ENCODE assay signal across 8 mouse cellular contexts in the genomic region with DNA sequence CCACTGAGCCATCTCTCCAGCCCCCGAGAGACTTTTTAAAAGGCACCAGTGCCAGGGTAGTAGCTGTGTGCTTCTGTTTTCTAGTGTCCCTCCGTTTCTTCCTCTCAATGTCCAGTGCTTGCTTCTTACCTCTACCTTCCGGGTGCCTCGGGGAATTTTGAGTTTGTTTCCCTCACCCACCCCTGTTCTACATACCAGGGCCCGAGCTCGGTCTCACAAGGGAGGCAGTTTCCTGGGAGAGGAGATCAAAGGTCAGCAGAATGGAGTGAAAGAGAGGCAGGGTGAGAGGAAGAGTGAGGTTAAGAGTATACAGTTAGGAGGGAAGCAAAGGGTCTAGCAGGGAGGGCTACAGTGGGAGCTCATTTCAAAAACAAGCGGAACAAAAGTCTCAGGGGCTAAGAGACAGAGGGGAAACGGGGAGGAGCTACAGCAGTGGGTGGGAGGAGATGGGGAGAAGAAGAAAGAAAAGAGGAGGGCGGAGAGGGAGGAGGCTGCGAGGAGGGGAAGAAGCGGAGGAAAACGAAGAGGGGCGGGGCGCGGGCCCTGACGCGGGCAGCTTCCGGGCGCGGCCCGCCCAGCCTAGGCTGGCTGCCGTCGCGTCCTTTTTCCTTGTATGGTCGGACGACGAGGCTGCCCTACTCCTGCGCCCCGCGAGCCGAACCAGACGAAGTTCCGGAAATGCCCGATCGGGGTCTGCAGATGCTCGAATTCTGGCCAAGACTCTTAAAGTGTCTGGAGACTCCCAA. TPM values are rescaled to one million over a fixed set of nuclear protein-coding genes. Genes with fewer than 3 reads are reported as not detected.
DNase-seq lines count a peak whose midpoint lies in the region; ATAC-seq and TF ChIP-seq lines count a peak whose summit lies in the region.

No protein-coding gene starts in this region.

- peak overlapping the region; percentile 76 for H3K9ac ChIP-seq in embryonic facial prominence, embryonic 11.5 days (replicated peaks; ENCODE audit: low read length)
- peak overlapping the region; percentile 79 for H3K9ac ChIP-seq in heart, adult 2 months (ENCODE audit: low read depth, low read length)
- peak overlapping the region; percentile 67 for H3K9ac ChIP-seq in liver, adult 2 months (ENCODE audit: low read depth, low read length)

- no peaks in the 10 kb centered on the region for H3K9me3 ChIP-seq in embryonic facial prominence, embryonic 11.5 days (replicated peaks; ENCODE audit: control insufficient read depth, low read length)

- H3K4me2 ChIP-seq in embryonic facial prominence, embryonic 11.5 days (ENCODE audit: low read depth, low read length), result peak overlapping the region; percentile 69

- peak; percentile 49 for ATAC-seq in embryonic facial prominence, embryonic 11.5 days (replicated peaks; ENCODE audit: insufficient number of reproducible peaks, low FRiP score, low TSS enrichment, low read depth)

- TF ChIP-seq CTCF in heart, adult 2 months (IDR thresholded peaks at IDR 0.05), result no peak; the same call in 1 of the 2 replicates
- TF ChIP-seq CTCF in kidney, adult 2 months (conservative IDR thresholded peaks at IDR 0.05; ENCODE audit: insufficient read depth, insufficient read length, low read depth, low read length), result no peak
- no peak for TF ChIP-seq CTCF in liver, adult 2 months (IDR thresholded peaks at IDR 0.05; ENCODE audit: low read depth, low read length)

- no peaks in the 10 kb centered on the region for H3K27me3 ChIP-seq in embryonic facial prominence, embryonic 11.5 days (ENCODE audit: control insufficient read depth, insufficient read depth, low read length)
- H3K27me3 ChIP-seq in heart, adult 2 months (ENCODE audit: control insufficient read depth, insufficient read depth, low read length), result no peaks in the 10 kb centered on the region
- no peaks in the 10 kb centered on the region for H3K27me3 ChIP-seq in kidney, adult 2 months (replicated peaks; ENCODE audit: control insufficient read depth, insufficient read depth, low read length)
- H3K27me3 ChIP-seq in liver, adult 2 months (ENCODE audit: control insufficient read depth, insufficient read depth, low read length), result no peaks in the 10 kb centered on the region

- H3K4me3 ChIP-seq in embryonic facial prominence, embryonic 11.5 days (ENCODE audit: low read depth, low read length), result peak overlapping the region; percentile 33
- H3K4me3 ChIP-seq in heart, adult 2 months, result peak overlapping the region; percentile 88
- peak overlapping the region; percentile 28 for H3K4me3 ChIP-seq in kidney, adult 2 months (ENCODE audit: insufficient read depth, low read depth, low read length)
- peak overlapping the region; percentile 24 for H3K4me3 ChIP-seq in liver, adult 2 months (ENCODE audit: insufficient read depth, low read depth, low read length)

- peak; percentile 47; the same call in 1 of the 2 replicates for TF ChIP-seq EP300 in heart, adult 2 months (IDR thresholded peaks at IDR 0.05; ENCODE audit: insufficient read depth, low read depth, low read length)

- peak; percentile 97 for DNase-seq in 416B (ENCODE audit: low read depth)
- DNase-seq in adrenal gland, postnatal 10 days, result peak; percentile 93
- DNase-seq in embryonic facial prominence, embryonic 11.5 days (ENCODE audit: low spot score), result peak; percentile 96
- DNase-seq in heart, adult 2 months, result peak; percentile 93 to 96
- peak; percentile 95 for DNase-seq in kidney, adult 2 months
- peak; percentile 77 for DNase-seq in liver, adult 2 months (ENCODE audit: extremely low read depth, low read depth, low spot score)
- DNase-seq in monocyte, adult 2 months (ENCODE audit: low read depth in 1 of 2, low spot score in 2 of 2), result peak; percentile 76 to 89
- peak; percentile 96 to 97 for DNase-seq in spleen, postnatal 36 days (ENCODE audit: low spot score in 2 of 2)

- TF ChIP-seq POLR2A in heart, adult 2 months (IDR thresholded peaks at IDR 0.05; ENCODE audit: insufficient read depth, low read depth, low read length), result peak; percentile 79
- peak; percentile 69 for TF ChIP-seq POLR2A in kidney, adult 2 months (IDR thresholded peaks at IDR 0.05; ENCODE audit: low read depth, low read length)
- peak; percentile 81; the same call in 1 of the 2 replicates for TF ChIP-seq POLR2A in liver, adult 2 months (IDR thresholded peaks at IDR 0.05; ENCODE audit: extremely low read depth, insufficient read depth, low read length)

- intact Hi-C loops in heart, adult 2 months (cut with DNase I), result no loop called here

- H3K4me1 ChIP-seq in embryonic facial prominence, embryonic 11.5 days (ENCODE audit: control insufficient read depth, insufficient read depth, low read length), result peaks cover 11% of the 10 kb centered on the region
- peaks cover 9% of the 10 kb centered on the region for H3K4me1 ChIP-seq in heart, adult 2 months (ENCODE audit: control insufficient read depth, insufficient read depth, low read length)
- H3K4me1 ChIP-seq in kidney, adult 2 months (ENCODE audit: control insufficient read depth, insufficient read depth, low read length), result peaks cover 9% of the 10 kb centered on the region; the same call in 1 of the 2 replicates
- peaks cover 5% of the 10 kb centered on the region; the same call in 1 of the 2 replicates for H3K4me1 ChIP-seq in liver, adult 2 months (ENCODE audit: control insufficient read depth, insufficient read depth, low read length)

- no peaks in the 10 kb centered on the region; the same call in 1 of the 2 replicates for H3K36me3 ChIP-seq in embryonic facial prominence, embryonic 11.5 days (replicated peaks; ENCODE audit: control insufficient read depth, insufficient read depth, low read depth, low read length)
- H3K36me3 ChIP-seq in heart, adult 2 months (ENCODE audit: control insufficient read depth, insufficient read depth, low read length), result peaks cover 1% of the 10 kb centered on the region; the same call in 1 of the 2 replicates
- H3K36me3 ChIP-seq in kidney, adult 2 months (ENCODE audit: control insufficient read depth, insufficient read depth, low read length), result peaks cover 8% of the 10 kb centered on the region
- peaks cover 8% of the 10 kb centered on the region for H3K36me3 ChIP-seq in liver, adult 2 months (ENCODE audit: control insufficient read depth, insufficient read depth, low read length)

- under 1% methylated on average over 36 of the region's 36 CpGs for WGBS in embryonic facial prominence, embryonic 11.5 days
- WGBS in heart, adult 2 months, result under 1% methylated on average over 36 of the region's 36 CpGs
- WGBS in kidney, adult 2 months, result under 1% methylated on average over 35 of the region's 36 CpGs
- WGBS in liver, adult 2 months, result under 1% methylated on average over 35 of the region's 36 CpGs

- no peaks in the 10 kb centered on the region; the same call in none of the 2 replicates for H3K79me2 ChIP-seq in heart, adult 2 months (replicated peaks; ENCODE audit: control insufficient read depth, insufficient read depth, low read length)
- H3K79me2 ChIP-seq in liver, adult 2 months (ENCODE audit: control insufficient read depth, insufficient read depth, low read length), result peaks cover 20% of the 10 kb centered on the region

- H3K27ac ChIP-seq in embryonic facial prominence, embryonic 11.5 days (replicated peaks; ENCODE audit: low read depth, low read length), result peak overlapping the region; percentile 96
- H3K27ac ChIP-seq in heart, adult 2 months, result peak overlapping the region; percentile 93
- H3K27ac ChIP-seq in kidney, adult 2 months (ENCODE audit: insufficient read depth, low read depth, low read length), result peak overlapping the region; percentile 100
- peak overlapping the region; percentile 97 for H3K27ac ChIP-seq in liver, adult 2 months (replicated peaks; ENCODE audit: insufficient read depth, low read depth, low read length)

RNA-seq across cellular contexts. Expression of a gene that starts 3.0 kb away (rescaled TPM):
- total RNA-seq in adrenal gland, postnatal 10 days (2021), result 10 to 100 TPM; 27.9 to 37.0 TPM
- polyA plus RNA-seq in embryonic facial prominence, embryonic 11.5 days (2014; fragmentation: Nextera tagmentation; extraction: Ambion mirVana), result 38.8 and 50.0 TPM in 2 replicates
- 10 to 100 TPM; 10.4 to 14.3 TPM for total RNA-seq in heart, adult 2 months (2021)
- 15.9 and 16.3 TPM in 2 replicates for polyA plus RNA-seq in heart, adult 2 months (2012; rRNA removed)
- 13.5 and 14.6 TPM in 2 replicates for polyA plus RNA-seq in kidney, adult 2 months (2012; rRNA removed)
- 0.65 and 1.3 TPM in 2 replicates for total RNA-seq in liver, adult 2 months (2014; rRNA removed)
- 3.3 and 3.5 TPM in 2 replicates for polyA plus RNA-seq in liver, adult 2 months (2012; rRNA removed)

RNA-seq across cellular contexts. Expression of a gene that starts 4.7 kb away (rescaled TPM):
- total RNA-seq in adrenal gland, postnatal 10 days (2021), result 10 to 100 TPM; 11.4 to 27.2 TPM
- 4.7 and 5.5 TPM in 2 replicates for polyA plus RNA-seq in embryonic facial prominence, embryonic 11.5 days (2014; fragmentation: Nextera tagmentation; extraction: Ambion mirVana)
- total RNA-seq in heart, adult 2 months (2021), result 10 to 100 TPM; 19.4 to 26.3 TPM
- polyA plus RNA-seq in heart, adult 2 months (2012; rRNA removed), result 26.1 and 28.2 TPM in 2 replicates
- 24.6 and 25.5 TPM in 2 replicates for polyA plus RNA-seq in kidney, adult 2 months (2012; rRNA removed)
- 16.4 and 25.4 TPM in 2 replicates for total RNA-seq in liver, adult 2 months (2014; rRNA removed)
- 41.1 and 54.3 TPM in 2 replicates for polyA plus RNA-seq in liver, adult 2 months (2012; rRNA removed)

RNA-seq across cellular contexts. Expression of a gene that starts 17.2 kb away (rescaled TPM):
- 10 to 100 TPM; 19.8 to 25.9 TPM for total RNA-seq in adrenal gland, postnatal 10 days (2021)
- polyA plus RNA-seq in embryonic facial prominence, embryonic 11.5 days (2014; fragmentation: Nextera tagmentation; extraction: Ambion mirVana), result 50.1 and 50.6 TPM in 2 replicates
- total RNA-seq in heart, adult 2 months (2021), result 10 to 100 TPM; 20.8 to 21.5 TPM
- polyA plus RNA-seq in heart, adult 2 months (2012; rRNA removed), result 48.8 and 50.4 TPM in 2 replicates
- polyA plus RNA-seq in kidney, adult 2 months (2012; rRNA removed), result 71.9 and 72.1 TPM in 2 replicates
- 13.4 and 17.6 TPM in 2 replicates for total RNA-seq in liver, adult 2 months (2014; rRNA removed)
- 49.2 and 50.9 TPM in 2 replicates for polyA plus RNA-seq in liver, adult 2 months (2012; rRNA removed)

RNA-seq across cellular contexts. Expression of a gene that starts 17.4 kb away (rescaled TPM):
- total RNA-seq in adrenal gland, postnatal 10 days (2021), result 10 to 100 TPM; 56.5 to 59.2 TPM
- polyA plus RNA-seq in embryonic facial prominence, embryonic 11.5 days (2014; fragmentation: Nextera tagmentation; extraction: Ambion mirVana), result 80.0 and 81.4 TPM in 2 replicates
- 10 to 100 TPM; 41.3 to 42.1 TPM for total RNA-seq in heart, adult 2 months (2021)
- polyA plus RNA-seq in heart, adult 2 months (2012; rRNA removed), result 63.8 and 67.0 TPM in 2 replicates
- polyA plus RNA-seq in kidney, adult 2 months (2012; rRNA removed), result 72.6 and 78.4 TPM in 2 replicates
- total RNA-seq in liver, adult 2 months (2014; rRNA removed), result 16.1 TPM in 2 replicates
- 52.8 and 59.1 TPM in 2 replicates for polyA plus RNA-seq in liver, adult 2 months (2012; rRNA removed)

RNA-seq across cellular contexts. Expression of a gene that starts 24.9 kb away (rescaled TPM):
- 1,000 to 10,000 TPM; 1,220 to 1,241 TPM for total RNA-seq in adrenal gland, postnatal 10 days (2021)
- polyA plus RNA-seq in embryonic facial prominence, embryonic 11.5 days (2014; fragmentation: Nextera tagmentation; extraction: Ambion mirVana), result 988 and 991 TPM in 2 replicates
- total RNA-seq in heart, adult 2 months (2021), result 100 to 1,000 TPM; 496 to 556 TPM
- polyA plus RNA-seq in heart, adult 2 months (2012; rRNA removed), result 312 and 411 TPM in 2 replicates
- 724 and 951 TPM in 2 replicates for polyA plus RNA-seq in kidney, adult 2 months (2012; rRNA removed)
- total RNA-seq in liver, adult 2 months (2014; rRNA removed), result 110 and 136 TPM in 2 replicates
- 471 and 577 TPM in 2 replicates for polyA plus RNA-seq in liver, adult 2 months (2012; rRNA removed)

Comparison
In these comparisons a context has a peak if more than half of its experiments do, and no peak if none do; other contexts are left out.
1. Peak in every context shown above with its lines: DNase-seq, ATAC-seq, H3K4me3 ChIP-seq and H3K27ac ChIP-seq.
2. H3K4me3 ChIP-seq: peak in every context shown above with its lines; median percentile 88 in heart, adult 2 months; 33 in embryonic facial prominence, embryonic 11.5 days; 28 in kidney, adult 2 months; 24 in liver, adult 2 months.